ENCODE assay signal across 20 mouse cellular contexts in the genomic region with DNA sequence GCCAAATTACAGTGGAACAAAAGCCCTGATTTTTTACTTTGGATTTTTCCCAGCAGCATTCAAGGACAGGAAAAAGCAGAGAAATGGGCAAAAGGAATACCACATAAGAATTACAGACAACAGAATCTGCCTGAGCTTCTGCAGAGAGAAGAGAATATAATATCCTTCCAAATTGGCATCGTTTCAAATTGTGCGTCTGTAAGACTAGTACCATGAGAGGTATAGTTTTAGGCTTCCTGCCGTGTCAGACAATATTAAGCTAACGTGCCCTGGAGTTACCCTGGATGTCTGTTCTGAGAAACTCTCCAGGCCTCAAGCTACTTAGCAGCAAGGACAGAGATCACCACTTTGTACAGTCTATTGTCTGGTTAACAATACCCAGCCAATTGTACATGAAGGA.
DNase-seq lines count a peak whose midpoint lies in the region; ATAC-seq and TF ChIP-seq lines count a peak whose summit lies in the region.
"Had no signal": no experiment of that assay in that cellular context is flagged by ENCODE, and none has a peak within 500 bp of the region (broad histone marks: within the 10 kb centered on the region; RNA-seq: fewer than 3 reads in every experiment).

No protein-coding gene starts in this region.

- DNase-seq in forebrain, embryonic 14.5 days (ENCODE audit: low spot score) = peak; percentile 47
- peak; percentile 40 for DNase-seq in lung, embryonic 14.5 days
- DNase-seq in lung, adult 2 months = no peak
- peak; percentile 58 for DNase-seq in brain, embryonic 14.5 days (ENCODE audit: low read depth)
- DNase-seq in right cerebral cortex, postnatal 25 days = no peak
- DNase-seq: adrenal gland, postnatal 36 days; cerebellum, adult 8-10 months; gastrocnemius, postnatal 14 days; heart, adult 11 months; kidney, adult 2 months; lung, postnatal 10 days; right cerebral cortex, postnatal 4 days; thymus, postnatal 14 days had no signal

- H3K9ac ChIP-seq in forebrain, embryonic 14.5 days (ENCODE audit: low read length) = no peak overlapping the region
- no peak overlapping the region for H3K9ac ChIP-seq in forebrain, embryonic 12.5 days
- H3K9ac ChIP-seq in lung, embryonic 14.5 days = no peak overlapping the region
- no peak overlapping the region for H3K9ac ChIP-seq in neural tube, embryonic 15.5 days (replicated peaks)
- H3K9ac ChIP-seq: heart, embryonic 12.5 days had no signal

- no peaks in the 10 kb centered on the region for H3K4me1 ChIP-seq in forebrain, embryonic 14.5 days (ENCODE audit: control insufficient read depth, insufficient read depth, low read length)
- H3K4me1 ChIP-seq in forebrain, embryonic 12.5 days = no peaks in the 10 kb centered on the region
- no peaks in the 10 kb centered on the region for H3K4me1 ChIP-seq in lung, embryonic 14.5 days (ENCODE audit: insufficient read depth)
- H3K4me1 ChIP-seq in lung, adult 2 months (ENCODE audit: control insufficient read depth, insufficient read depth, low read length) = no peaks in the 10 kb centered on the region
- H3K4me1 ChIP-seq in neural tube, embryonic 15.5 days = no peaks in the 10 kb centered on the region
- H3K4me1 ChIP-seq: midbrain, embryonic 10.5 days had no signal

- 52% methylated on average over 4 of the region's 4 CpGs for WGBS in forebrain, embryonic 14.5 days
- WGBS in forebrain, embryonic 12.5 days = 49% methylated on average over 4 of the region's 4 CpGs
- 48% methylated on average over 4 of the region's 4 CpGs for WGBS in lung, embryonic 14.5 days
- WGBS in lung, adult 2 months = 57% methylated on average over 4 of the region's 4 CpGs
- WGBS in neural tube, embryonic 15.5 days = 39% methylated on average over 4 of the region's 4 CpGs

- no peak for TF ChIP-seq CTCF in lung, embryonic 14.5 days (IDR thresholded peaks at IDR 0.05; ENCODE audit: low read depth)
- no peak for TF ChIP-seq CTCF in lung, adult 2 months (IDR thresholded peaks at IDR 0.05; ENCODE audit: insufficient read depth, low read length)
- TF ChIP-seq CTCF in brain, embryonic 14.5 days (IDR thresholded peaks at IDR 0.05; ENCODE audit: borderline replicate concordance, extremely low read depth, insufficient read depth, insufficient read length) = no peak

- no peak overlapping the region for H3K4me3 ChIP-seq in forebrain, embryonic 14.5 days (ENCODE audit: low read depth, low read length)
- no peak overlapping the region for H3K4me3 ChIP-seq in forebrain, embryonic 12.5 days (replicated peaks)
- no peak overlapping the region for H3K4me3 ChIP-seq in lung, embryonic 14.5 days (ENCODE audit: low read depth, low read length)
- H3K4me3 ChIP-seq in lung, adult 2 months (replicated peaks; ENCODE audit: extremely low read depth, low read depth, low read length) = no peak overlapping the region
- H3K4me3 ChIP-seq in neural tube, embryonic 15.5 days (replicated peaks) = no peak overlapping the region
- H3K4me3 ChIP-seq: heart, embryonic 12.5 days; left cerebral cortex, adult 2 months; midbrain, embryonic 10.5 days; myocyte had no signal

- H3K27me3 ChIP-seq in forebrain, embryonic 14.5 days (replicated peaks; ENCODE audit: control insufficient read depth, insufficient read depth, low read length) = no peaks in the 10 kb centered on the region
- no peaks in the 10 kb centered on the region for H3K27me3 ChIP-seq in forebrain, embryonic 12.5 days
- H3K27me3 ChIP-seq in lung, embryonic 14.5 days (ENCODE audit: insufficient read depth, low read length) = no peaks in the 10 kb centered on the region
- H3K27me3 ChIP-seq in neural tube, embryonic 15.5 days (replicated peaks) = no peaks in the 10 kb centered on the region
- H3K27me3 ChIP-seq: heart, embryonic 12.5 days had no signal

- no peaks in the 10 kb centered on the region for H3K9me3 ChIP-seq in forebrain, embryonic 14.5 days (replicated peaks; ENCODE audit: control insufficient read depth, low read length)
- H3K9me3 ChIP-seq in forebrain, embryonic 12.5 days = no peaks in the 10 kb centered on the region
- H3K9me3 ChIP-seq in lung, embryonic 14.5 days (ENCODE audit: low read depth, low read length) = no peaks in the 10 kb centered on the region
- H3K9me3 ChIP-seq in neural tube, embryonic 15.5 days (replicated peaks) = no peaks in the 10 kb centered on the region
- H3K9me3 ChIP-seq: heart, embryonic 12.5 days; midbrain, embryonic 10.5 days had no signal

- H3K36me3 ChIP-seq in forebrain, embryonic 14.5 days (ENCODE audit: control insufficient read depth, insufficient read depth, low read length) = no peaks in the 10 kb centered on the region
- no peaks in the 10 kb centered on the region for H3K36me3 ChIP-seq in forebrain, embryonic 12.5 days (replicated peaks)
- H3K36me3 ChIP-seq in lung, embryonic 14.5 days (ENCODE audit: insufficient read depth) = no peaks in the 10 kb centered on the region
- no peaks in the 10 kb centered on the region for H3K36me3 ChIP-seq in neural tube, embryonic 15.5 days
- H3K36me3 ChIP-seq: heart, embryonic 12.5 days; midbrain, embryonic 10.5 days had no signal

- no peak overlapping the region for H3K4me2 ChIP-seq in forebrain, embryonic 14.5 days (ENCODE audit: low read length)
- no peak overlapping the region for H3K4me2 ChIP-seq in forebrain, embryonic 12.5 days
- H3K4me2 ChIP-seq in lung, embryonic 14.5 days = no peak overlapping the region
- no peak overlapping the region for H3K4me2 ChIP-seq in neural tube, embryonic 15.5 days
- H3K4me2 ChIP-seq: heart, embryonic 12.5 days had no signal

- H3K27ac ChIP-seq in forebrain, embryonic 14.5 days (ENCODE audit: low read depth, low read length) = no peak overlapping the region
- no peak overlapping the region for H3K27ac ChIP-seq in forebrain, embryonic 12.5 days
- H3K27ac ChIP-seq in lung, embryonic 14.5 days (ENCODE audit: low read depth) = no peak overlapping the region
- H3K27ac ChIP-seq in neural tube, embryonic 15.5 days (replicated peaks) = no peak overlapping the region
- H3K27ac ChIP-seq: kidney, postnatal 0 days; left cerebral cortex, adult 2 months; midbrain, embryonic 10.5 days had no signal

- no peak for TF ChIP-seq POLR2A in lung, adult 2 months (IDR thresholded peaks at IDR 0.05; ENCODE audit: borderline replicate concordance, extremely low read depth, low read depth, low read length)
- no peak for TF ChIP-seq POLR2A in brain, embryonic 14.5 days (IDR thresholded peaks at IDR 0.05; ENCODE audit: borderline replicate concordance, extremely low read depth, insufficient read depth, insufficient read length, poor library complexity, severe bottlenecking)

- no peak for ATAC-seq in forebrain, embryonic 14.5 days
- no peak for ATAC-seq in forebrain, embryonic 12.5 days (ENCODE audit: low FRiP score)
- no peak for ATAC-seq in lung, embryonic 14.5 days (ENCODE audit: insufficient read depth)
- 0 out of 2 replicates have a peak, but pooled peaks have one; percentile 38 for ATAC-seq in neural tube, embryonic 15.5 days (ENCODE audit: low FRiP score)

Comparison
In these comparisons a context has a peak if more than half of its experiments do, and no peak if none do; other contexts are left out.
1. DNase-seq: peak in forebrain, embryonic 14.5 days (single experiment), lung, embryonic 14.5 days (single experiment) and brain, embryonic 14.5 days (single experiment); none in lung, adult 2 months (single experiment) and right cerebral cortex, postnatal 25 days (single experiment).